Mouse (Mus musculus) neutrophil, adult 5-6 weeks (primary cell): ENCODE results near the gene Arglu1. TPM values are rescaled to one million over a fixed set of nuclear protein-coding genes. Genes with fewer than 3 reads are reported as not detected.

Experiments
- ATAC-seq: fragments of 151-379, 151-347 bp; 2 replicates; pipeline ENCODE4 v1.8.0; 2017; ENCODE audit warnings: mild to moderate bottlenecking, moderate TSS enrichment; ENCODE audit not compliant: insufficient number of reproducible peaks, poor library complexity, low FRiP score, severe bottlenecking; ENCODE audit errors: extremely low read depth
- total RNA-seq: library from RNA; stranded (forward); fragments of 200-1000 nt; gene quantifications from 2 replicates; pipeline ENCODE4 v1.2.3, GENCODE M21; 2017

Gene Arglu1
- total RNA-seq, 1 experiment from 2014 or later, result 279 TPM

DNA sequence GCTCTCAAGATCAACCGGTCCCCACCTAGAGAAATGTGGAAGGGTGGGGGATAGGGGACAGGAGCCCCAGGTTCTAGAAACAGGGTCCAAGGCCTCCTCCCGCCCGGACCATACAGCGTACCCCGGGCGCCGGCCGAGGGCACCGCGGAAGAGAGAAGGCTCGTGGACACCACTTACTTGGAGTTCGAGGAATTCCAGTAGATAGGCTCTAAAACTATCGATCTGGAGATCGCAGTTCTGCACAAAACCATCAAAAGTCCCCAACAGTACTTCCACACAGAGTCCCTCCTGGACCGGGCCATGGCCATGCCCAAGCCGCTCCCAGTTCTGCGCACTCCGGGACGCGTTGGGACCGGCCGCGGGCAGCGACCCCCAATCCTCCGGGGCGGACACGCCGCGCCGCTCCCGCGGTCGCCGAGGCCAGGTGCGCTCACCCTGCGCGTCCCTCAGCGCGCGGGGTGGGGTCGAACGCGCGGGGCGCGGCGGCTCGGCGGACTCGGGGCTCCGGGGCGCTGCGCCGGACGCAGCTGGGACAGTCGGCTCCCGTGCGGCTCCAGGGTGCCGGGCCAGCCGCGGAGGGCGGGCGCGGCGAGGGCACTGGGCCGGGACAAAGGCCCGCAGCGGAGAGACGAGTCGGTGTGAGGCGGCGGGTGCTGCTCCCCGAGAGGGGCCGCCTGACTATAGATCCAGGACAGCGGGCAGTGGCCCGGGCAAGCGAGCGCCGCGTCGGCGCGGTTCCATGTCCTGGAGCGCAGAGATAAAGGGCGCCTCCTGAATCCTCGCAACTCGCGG lies 29.8 kb downstream of the Arglu1 start:
- no peak for ATAC-seq

DNA sequence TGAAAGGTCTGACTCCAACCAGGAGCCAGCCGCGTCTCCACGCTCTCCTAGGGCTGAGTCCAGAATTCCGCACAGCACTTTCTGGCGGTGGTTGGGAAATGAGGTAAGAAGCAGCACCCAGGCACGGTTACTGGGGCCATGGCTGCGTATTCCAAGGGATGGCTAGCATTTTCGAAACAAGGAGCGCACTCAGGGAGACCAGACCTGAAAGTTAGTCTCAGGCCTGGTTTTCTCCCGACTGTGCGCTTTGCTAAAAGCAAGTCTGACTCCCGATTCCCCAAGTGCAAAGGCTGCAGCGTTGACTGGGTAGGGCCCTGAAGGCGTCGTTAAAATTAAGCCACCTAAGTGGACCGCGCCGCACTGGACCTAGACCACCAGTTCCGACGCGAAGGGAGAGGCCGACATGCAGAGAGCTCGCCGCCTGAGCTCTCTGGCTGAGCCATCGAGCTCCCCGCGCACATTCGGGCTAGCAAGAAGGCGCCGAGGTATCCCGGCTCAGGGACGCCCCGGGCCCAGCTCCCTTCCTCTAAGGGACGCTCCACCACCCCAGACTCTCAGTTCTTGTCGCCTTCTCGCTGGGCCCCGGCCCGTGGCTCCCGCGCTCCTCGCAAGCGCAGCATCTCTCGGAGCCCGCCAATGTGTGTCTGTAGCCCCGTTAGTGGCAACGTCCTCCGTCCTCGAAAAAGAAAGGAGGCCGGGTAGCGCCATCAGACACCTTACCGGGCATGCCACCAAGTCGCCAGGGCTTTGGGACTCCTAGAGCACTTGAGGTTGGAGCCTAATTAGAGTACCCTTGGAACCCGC lies 30.6 kb downstream of the Arglu1 start:
- no peak for ATAC-seq

DNA sequence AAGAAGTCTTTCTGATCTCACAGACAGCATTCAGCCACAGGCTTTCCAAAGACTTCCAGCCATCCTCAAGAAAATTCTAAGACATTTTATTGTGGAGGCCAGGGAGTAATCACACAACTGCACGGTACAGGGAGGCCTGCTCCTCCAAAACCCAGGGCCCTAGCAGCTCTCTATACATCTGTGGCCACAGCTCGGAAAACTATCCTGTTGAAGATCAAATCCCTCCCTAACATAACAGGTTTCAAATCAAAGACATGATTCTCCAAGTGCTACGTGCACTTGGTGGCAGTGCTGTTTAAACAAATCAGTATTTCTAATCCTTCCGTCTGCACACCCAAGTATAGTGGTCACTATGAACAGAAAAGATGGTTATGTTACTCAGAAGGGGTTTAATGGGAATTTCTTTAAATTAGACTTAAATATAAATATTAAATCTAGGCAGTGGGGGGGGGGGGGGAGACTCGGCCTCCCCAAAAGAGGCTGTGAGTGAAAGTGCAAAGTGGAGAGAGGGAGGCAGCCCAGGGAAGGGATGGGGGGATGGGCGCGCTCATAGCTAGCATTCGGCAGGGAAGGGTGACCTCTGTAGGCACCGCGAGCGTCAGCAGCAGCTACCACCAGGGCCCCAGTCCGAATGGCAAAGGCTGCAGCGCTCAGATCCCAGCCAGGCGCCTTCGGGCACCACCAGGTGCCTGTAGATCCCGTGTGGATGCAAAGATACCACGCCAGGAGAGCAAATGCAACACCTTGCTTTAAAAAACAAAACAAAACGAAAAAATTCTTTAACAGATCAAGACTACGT lies 31.7 kb downstream of the Arglu1 start:
- ATAC-seq, result no peak

DNA sequence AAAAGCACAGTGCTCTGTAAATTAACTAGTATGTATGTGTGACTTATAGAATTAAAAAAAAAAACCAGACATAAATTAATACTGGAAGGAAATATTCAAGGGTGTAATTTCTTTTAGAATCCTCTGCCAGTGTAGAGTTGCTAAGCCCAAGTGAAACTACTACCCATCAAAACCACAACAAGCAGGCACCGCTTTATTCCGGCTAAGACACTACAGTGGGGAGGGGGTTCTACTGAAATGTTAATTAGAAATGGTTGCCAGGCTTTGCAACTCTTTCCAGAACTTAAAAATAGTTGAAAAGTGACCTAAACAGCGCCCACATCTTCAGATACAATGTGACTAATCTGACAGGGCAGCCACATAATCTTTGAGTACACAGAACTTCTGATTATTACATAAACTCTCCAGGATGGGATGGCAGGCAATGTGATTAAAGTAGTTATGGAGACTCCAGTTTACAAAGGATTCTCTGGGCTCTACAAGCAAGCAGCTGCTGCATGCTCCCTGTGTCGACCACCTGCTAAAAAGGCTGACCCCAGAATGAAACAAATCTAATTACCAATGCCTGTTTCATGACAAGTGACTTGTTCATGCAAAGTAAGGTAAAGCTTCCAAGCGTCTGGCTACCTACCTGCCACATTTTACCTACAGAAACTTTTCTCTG lies 32.5 kb downstream of the Arglu1 start:
- no peak for ATAC-seq

DNA sequence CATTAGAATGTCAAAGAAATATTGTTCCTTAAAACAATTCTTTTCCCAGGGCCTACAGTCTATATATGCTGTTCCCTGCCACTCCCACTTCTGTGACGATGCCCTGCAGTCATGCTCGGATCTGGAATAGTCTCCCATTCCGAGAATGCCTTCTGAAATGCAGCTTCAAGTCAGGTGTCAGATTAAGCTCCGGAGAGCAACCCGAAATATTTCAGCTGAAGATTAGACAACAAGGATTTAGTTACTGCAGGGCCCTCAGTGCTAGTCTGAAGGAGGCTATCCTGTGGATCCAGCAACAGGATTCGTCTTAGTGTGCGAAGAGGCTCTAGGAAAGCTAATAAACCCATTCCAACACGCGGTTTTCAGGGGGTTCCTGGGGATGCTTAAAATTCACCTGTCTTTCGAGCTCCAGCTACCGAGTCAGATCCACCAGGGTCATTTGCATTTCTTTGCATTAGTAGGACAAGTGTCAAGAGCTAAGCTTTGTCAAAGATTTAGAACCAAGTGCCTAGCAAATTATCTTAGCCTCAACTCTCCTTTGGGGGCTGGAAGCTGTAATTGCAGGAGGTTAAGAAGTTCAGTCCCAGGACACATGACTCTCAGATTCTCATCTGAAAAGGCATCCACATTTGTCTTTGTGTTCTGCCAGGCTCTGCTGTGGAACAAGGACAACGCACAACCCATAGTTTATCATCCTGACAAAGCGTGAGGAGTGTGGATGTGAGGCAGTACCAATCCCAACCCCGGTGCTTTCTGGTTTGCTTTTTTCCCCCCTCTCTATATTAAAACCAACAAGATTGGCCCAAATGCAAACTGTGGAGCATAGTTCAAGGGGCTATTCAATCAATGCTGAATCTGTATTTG lies 33.5 kb downstream of the Arglu1 start:
- ATAC-seq, result no peak

DNA sequence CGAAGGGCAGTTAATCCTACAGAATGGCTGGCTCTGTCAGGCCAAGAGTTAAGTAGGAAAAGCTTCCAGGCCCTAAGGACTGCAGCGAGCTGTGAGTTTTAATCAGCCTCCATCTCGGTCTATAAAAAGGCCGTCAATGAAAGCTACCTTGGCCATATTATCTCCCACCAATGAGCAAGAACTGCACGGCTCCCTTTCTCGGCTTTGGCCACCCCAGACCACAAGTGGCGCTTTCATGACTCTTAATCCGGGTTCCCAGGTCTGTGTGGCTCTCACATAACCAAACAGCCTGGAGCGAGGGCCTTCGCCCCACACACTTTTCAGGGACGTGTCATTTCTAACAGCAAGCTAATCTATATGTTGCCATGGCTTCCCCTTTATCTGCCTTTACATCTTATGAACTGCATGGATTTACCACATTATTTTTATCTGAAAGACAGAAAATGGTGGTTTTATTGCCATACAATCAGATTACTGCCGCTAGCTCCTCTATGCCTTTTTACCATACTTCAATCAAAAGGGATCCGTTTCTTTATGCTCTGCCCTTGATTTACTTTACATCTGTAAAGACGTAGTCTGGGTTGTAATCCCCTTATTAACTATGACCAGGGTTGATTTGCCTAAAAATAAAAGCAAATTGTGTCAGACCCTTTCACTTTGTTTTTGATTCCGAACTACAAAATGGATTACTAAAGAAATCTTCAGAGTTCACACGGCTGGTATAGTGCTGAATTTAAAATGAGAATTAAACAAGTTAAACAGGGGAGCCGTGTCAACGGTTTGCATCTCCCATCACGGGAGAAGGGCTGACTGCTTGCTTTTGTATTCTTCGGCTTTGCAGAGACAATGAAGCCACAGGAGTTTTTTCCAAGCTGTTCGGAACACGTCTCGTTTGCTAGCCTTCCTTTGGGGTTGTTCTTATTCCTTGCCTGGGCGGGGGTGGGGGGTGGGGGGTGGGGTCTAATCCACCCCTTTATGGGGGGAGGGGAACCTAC lies 34.7 kb downstream of the Arglu1 start:
- no peak for ATAC-seq

DNA sequence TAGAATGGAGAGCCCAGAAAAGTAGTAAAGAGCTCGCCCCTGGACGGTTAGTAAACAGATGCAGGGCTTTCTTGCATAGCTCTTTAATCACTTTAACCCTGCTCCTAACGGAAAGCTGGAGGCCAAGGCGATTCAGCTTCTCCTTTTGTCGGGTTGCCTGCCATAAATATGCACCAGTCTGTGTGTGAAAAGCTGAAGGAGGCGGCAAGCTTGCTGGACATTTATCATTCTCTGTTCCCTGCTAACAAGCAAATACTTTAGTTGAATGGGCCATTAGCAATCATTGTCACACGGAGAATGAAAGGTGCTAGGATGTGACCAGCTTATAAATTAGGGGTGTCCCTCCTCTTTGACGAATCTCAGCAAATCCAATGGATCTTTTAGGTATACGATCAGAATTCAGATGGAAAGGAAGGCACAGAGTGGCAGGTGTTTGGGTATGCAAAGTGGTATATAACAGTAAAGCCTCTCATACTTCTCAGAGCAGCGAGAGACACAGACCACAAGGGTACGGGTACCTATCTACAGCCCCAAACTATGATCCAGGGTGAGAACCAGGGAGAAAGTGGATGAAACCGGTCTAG lies 36.3 kb downstream of the Arglu1 start:
- ATAC-seq, result no peak

DNA sequence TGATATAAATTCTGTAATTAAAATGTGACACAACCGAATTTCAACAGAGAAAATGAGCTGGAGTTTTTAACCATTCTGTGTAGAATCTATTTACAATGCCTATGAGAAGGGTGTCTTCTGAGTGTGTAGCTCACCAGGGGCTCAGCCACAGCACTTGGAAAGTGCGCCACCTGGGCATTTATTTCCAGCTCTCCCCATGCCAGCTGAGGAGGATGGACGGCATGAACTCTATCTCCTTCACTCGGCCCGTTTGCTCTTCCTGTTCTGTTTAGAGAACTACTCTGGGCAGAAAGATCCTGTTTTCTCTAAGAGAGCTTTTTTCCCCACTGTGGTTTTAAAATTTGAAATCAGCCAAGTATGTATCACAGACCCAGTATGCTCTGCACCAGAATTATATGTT lies 37.0 kb downstream of the Arglu1 start:
- ATAC-seq, result no peak

DNA sequence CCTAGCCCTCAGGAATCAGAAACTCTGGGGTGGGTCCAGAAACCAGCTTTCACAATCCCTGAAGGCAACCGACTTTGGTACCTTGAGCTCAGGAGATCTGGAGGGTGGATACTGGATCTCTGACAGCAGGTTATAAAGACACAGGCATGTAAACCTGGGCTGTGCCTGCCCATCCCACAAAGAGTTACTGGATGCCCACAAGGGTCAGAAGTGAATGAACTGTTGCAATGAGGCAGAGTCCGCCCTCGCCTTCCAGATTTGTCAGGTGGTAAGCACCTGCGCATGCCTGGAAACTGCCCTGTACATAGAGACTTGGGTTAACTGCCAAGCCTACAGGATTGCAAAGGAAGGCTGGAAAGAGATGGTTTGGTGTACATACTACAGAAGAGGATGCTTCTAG lies 37.9 kb downstream of the Arglu1 start:
- ATAC-seq, result no peak

DNA sequence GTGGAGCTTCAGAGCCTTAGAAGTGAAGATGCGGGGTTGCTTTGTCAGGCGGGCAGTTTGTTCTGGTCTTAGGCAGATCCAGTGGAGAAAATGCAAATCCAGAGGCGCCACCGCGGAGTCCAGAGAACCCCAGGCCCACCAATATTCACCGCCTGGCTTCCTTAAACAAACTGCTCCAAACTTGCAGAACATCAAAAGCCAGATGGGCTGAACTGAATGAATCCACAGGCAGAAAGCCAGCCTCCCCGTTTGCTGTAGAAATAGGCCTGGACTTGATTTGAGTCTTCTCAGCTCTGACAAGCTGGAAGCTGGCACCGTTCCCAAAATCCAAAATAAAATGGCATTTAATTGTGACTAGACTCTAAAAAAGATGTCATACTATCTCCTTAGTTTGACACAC lies 40.4 kb downstream of the Arglu1 start:
- no peak for ATAC-seq

DNA sequence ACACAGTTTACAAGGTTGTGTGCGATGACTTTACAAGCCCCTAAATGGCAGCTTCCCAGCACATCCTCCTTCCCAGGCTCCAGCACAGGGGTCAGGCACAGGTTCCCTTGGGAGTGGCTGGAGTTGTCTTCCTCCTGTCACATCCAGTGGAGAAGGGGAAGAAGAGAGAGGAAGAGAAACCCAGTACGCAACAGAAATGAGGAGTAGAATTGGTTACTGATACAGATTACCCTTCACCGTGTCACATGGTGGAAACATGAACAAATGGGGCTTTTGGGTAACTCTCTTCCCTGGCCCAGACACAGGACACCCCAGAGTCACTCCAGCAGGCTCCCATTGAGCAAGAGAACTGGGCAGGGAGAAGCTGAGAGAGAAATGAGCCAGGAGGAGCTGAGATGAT lies 40.8 kb downstream of the Arglu1 start:
- ATAC-seq, result no peak

DNA sequence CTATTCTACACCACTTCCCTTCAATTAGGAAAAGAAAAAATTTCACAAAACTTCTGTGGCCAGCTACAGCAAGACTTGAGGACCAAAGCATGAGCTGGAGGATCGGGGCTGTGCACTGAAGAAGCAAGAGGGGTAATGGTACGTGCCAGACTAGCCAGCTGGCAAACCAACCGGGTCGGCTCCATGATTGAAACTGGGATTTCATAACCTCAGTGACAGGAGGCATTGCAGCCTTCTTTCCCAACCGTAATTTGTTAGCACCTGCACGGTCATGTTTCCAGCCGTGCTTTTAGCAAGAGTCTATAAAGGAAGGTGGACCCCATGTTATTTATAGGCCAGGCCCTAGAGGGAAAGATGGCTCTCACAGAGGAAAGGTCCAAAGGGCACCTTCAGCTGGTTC lies 41.6 kb downstream of the Arglu1 start:
- no peak for ATAC-seq

DNA sequence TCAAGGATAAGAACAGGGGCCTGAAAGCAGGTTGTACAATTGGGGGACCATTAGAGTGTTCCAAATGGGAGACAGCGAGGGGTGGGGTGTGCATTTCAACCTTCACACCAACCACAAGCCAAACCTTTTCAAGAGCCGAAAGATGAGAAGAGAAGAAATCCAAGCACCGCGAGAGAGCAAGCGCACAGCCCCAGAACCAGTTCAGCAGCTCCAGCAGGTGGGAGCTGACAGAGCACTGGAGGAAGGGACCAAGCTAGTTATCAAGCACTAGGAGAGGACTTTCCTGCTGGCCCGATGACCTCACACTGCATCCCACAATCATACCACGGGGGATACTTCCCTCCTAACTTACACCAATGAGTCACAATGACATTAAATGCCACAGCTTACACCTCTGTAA lies 42.5 kb downstream of the Arglu1 start:
- no peak for ATAC-seq

DNA sequence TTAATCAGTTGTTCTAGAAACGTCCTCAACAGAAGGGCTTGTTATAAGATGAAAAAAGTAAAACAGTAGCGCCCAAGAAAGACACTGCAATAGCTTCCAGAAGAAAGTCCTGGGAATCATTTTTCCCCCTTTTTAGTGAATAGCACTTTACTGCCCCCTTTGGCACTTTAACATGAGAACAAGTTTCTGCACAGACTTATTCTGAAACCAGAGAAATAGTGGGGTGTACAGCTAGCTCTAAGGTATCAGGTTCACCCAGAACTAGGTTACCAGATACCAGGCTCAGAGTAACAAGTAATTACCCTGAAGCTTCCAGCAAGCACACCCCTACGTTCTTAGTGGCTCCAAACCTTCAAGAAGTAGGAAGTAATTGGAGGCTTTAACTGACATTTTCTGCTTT lies 43.0 kb downstream of the Arglu1 start:
- no peak for ATAC-seq

DNA sequence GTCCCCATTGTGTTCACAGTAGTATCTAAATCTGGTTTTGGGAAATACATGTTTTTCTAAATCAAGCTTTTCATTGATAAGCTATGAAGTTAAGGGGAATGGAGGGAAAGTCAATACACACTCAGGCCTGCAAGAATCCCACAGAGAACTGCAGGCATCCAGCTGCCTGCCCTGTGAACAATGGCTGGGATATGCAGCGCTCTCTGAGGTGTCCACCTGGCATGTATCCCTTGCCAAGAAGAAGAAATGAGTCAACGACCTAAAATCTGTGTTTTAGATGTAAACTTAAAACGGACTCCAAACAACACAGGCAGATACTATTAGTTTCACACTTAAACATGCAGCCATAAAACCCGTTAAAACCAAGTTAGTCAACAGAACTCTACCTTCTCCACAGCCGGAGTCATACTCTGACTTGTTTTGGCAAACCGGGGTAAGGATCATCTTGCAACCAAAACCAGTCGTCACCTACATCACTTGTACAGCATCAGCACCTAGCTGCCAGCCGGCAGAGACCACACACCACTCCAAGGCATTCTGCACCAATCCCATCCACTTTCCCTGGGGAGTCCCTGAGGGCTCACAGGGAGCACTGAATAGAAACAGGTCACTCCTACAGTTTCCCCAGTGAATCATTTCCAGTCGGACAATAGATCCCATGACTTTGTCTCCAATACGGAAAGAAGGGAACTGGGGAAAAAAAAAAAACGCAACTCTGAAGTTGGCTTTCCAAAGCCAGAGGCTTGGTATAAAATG lies 46.0 kb downstream of the Arglu1 start:
- ATAC-seq, result no peak

DNA sequence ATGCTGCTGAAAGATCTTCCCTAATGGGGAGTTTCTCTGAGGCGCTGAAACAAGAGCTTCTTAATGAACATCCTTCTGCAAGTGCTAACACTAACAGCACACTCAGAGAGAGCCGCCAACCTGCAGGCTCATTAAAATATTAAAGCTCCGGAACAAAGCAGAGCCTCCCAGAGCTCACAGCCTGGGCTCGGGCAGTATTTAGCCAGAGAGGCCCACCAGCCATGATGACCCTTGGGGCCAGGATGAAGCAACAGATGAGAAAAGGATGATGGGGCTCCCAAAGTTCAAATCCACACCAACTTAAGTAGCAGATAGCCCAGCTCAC lies 50.1 kb downstream of the Arglu1 start:
- ATAC-seq, result no peak
